Mouse (Mus musculus): ENCODE data around the gene Clps. TPM values are rescaled to one million over a fixed set of nuclear protein-coding genes. Genes with fewer than 3 reads are reported as not detected.

The Clps gene
- not detected for total RNA-seq (2021)

DNA sequence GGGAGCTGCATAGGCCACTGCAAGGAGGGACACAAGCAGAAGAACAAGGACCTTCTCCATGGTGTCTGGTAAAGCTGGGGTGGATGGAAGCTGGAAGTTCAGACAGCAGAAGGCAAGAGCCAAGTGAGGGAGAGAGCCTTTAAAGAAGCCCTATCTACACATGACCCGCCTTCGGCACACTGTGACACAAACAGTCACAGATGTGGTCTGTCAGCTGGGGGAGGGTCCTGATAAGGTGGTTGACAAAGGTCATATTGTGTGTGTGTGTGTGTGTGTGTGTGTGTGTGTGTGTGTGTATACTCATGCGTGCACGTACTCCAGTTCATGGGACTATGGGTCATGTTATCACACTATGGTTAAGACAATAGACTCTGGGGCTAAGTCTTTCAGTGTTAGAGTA is at the start of gene Clps:
Clps (minus strand) TSS at position 169 of the 400 bp plus-strand sequence.
- no peak for DNase-seq (ENCODE audit: extremely low spot score in 1 of 2, low spot score in 1 of 2)

DNA sequence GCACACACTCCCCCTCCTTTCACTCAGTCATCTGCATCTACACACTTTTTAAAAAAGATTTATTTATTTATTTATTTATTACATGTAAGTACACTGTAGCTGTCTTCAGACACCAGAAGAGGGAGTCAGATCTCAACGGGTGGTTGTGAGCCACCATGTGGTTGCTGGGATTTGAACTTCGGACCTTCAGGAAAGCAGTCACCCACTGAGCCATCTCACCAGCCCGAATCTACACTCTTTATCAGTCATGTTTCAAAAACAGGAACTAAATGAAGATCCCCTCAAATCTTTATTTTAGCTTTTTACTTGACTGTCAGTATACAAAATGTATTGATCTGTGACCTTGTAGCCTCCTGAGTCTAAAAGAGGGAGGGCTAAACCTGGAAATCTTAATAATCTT is 49.0 kb upstream of the Clps start:
- no peak for DNase-seq (ENCODE audit: extremely low spot score in 1 of 2, low spot score in 1 of 2)

DNA sequence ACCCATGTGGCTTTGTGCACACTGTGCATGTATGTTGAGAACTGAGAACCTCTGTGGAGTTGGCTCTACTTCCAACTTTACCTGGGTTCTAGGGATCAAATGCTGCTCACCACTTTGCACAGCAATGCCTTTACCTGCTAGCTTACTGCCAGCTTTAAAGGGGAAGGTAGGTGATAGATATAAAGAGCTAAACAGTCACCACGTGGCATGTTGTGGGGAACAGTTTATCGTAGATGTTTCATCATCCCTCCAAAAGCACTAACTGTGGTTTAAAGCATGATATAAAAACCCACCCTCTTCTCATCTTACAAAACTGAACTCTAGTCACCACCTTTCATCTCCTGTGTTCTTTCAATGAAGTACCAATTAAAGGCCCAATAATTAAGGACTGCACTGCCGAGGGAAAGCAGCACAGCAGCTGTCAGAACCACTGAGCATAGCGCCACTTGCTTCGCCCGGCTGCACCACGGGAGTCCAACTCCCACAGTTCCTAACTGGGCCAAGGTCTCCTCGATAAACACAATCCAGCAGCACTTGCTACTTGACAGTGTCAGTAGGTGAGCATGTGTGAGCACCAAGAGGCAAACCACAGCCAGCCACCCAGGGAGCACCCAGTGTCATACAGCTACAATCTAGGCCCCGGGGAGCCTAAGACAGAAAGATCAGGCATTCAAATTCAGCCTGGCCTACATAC is 41.1 kb upstream of the Clps start:
- no peak for DNase-seq (ENCODE audit: extremely low spot score in 1 of 2, low spot score in 1 of 2)

DNA sequence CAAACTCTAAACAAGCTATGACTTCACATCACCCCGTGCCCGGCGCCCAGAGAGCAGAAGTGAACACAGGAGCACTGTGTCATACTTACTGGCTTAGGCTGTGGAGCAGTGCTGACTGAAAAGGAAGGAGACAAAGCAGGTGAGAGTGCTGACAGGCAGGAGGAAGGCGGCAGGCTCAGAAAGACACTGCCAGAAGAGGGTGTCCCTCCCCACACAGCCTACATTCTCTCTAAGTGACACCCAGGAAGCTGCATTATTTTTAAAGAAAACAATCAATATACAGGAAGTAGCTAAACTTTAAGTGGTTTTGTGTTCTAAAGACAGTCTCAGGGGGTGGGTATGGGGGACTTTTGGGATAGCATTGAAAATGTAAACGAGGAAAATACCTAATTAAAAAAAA is 40.2 kb upstream of the Clps start:
- DNase-seq (ENCODE audit: extremely low spot score in 1 of 2, low spot score in 1 of 2) = no peak

DNA sequence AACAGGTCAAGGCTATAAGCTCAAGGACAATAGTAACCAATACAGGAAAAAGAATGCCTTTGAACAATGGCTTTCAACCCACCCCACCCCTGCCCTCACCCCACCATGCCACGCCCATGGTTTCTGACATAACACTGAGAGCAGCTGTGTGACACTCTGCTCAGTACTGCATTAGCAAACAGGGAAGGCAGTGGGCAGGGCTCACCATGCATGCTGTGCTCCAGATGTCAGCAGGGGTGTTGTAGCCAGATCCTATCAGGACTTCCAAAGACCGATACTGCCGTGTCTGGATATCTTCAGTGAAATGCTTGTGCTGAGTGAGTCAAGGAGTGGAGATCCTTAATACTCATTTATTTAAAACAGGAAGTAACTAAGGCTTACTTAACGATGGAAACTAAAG is 33.4 kb upstream of the Clps start:
- DNase-seq (ENCODE audit: extremely low spot score in 1 of 2, low spot score in 1 of 2) = no peak

DNA sequence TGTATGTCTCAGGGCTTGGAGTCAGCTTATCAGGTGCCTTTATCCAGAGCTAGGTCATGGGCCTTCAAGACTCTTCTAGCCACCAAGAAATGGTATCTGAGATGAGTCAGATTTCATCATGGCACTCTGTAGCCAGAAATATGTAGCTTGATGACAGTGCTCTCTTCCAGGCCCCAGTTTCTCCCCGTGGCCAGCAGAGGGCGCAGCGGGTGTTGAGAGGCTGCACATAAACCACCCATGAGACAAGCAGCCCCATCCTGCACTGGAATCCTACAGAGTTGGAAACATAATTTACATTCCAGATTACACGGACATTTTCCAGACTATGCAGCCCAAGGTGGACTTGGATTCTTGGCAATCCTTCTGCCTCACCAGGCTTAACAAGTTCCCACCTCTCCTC is 32.4 kb upstream of the Clps start:
- DNase-seq (ENCODE audit: extremely low spot score in 1 of 2, low spot score in 1 of 2) = peak; percentile 65 to 87

DNA sequence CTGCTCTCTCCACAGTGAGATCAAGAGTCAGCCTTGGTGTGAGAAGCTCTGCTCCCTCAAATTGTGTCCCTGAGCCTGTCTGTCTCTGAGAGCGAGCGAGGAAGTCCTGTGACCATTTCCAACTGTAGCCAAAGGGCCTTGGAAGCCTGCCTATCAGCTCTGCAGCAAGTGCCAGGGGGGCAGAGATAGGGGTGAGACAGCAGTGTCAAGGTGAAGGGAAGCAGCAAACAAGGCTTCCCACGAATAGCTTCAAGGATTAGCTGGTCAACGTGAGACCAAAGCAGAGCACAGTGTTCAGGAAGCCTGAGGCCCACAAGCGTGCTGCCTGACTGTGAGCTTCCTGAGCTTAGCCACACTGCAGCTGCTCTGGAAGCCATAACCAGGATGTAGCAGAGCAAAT is 30.9 kb upstream of the Clps start:
- no peak for DNase-seq (ENCODE audit: extremely low spot score in 1 of 2, low spot score in 1 of 2)

DNA sequence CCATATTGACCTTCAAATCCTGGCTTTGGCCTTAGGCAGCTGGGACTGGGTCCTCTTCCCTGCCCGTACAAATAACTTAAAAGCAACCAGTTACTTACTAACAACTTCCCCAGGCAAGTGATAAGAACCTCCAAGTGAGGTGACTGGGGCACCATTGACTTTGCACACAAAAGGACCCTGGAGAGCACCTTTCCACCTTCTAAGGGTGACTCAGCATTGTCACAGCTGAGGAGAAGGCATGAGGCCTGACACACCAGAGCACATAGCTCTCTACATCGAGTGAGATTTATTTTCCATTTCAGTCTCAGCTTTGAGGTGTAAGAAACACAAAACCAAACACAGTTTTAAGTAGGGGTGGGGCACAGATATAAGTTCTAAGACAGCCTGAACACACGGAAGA is 30.0 kb upstream of the Clps start:
- DNase-seq (ENCODE audit: extremely low spot score in 1 of 2, low spot score in 1 of 2) = no peak

DNA sequence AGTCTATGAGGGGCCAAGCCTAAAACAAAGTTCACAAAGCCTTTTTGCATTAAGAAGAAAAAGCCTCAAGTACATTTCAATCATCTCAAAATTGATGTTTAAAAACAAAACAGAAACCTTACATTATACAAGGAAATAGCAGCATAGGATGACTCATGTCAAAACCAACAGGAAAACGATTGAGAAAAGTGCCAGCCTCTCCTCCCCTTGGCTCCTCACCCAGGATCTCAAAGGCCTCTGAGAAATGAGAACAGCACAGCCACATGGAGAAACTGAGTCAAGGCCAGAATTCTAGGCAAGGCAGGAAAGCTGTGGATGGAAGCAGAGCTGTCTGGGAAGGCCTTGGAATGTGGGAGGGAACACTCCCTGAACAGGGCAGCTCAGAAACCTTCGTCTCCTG is 28.0 kb upstream of the Clps start:
- no peak for DNase-seq (ENCODE audit: extremely low spot score in 1 of 2, low spot score in 1 of 2)

DNA sequence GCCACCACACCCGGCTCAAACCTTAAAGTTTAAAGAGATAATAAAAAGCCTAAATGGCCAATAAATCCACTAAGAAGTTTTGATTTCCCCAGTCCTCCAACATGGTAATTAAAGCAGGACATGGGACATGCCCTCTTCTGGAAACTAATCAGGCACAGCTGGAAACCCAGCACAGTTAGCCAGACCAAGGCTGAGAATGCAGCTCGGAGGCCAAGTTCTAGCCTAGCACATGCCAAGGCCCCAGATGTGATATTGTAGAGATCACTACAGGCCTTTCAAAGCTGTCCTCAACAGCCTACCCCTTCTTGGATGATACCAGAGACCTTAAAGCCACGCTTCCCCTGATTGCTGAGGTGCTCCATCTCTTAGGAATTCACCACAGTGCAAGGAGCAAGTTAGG is 25.9 kb upstream of the Clps start:
- DNase-seq (ENCODE audit: extremely low spot score in 1 of 2, low spot score in 1 of 2) = no peak

DNA sequence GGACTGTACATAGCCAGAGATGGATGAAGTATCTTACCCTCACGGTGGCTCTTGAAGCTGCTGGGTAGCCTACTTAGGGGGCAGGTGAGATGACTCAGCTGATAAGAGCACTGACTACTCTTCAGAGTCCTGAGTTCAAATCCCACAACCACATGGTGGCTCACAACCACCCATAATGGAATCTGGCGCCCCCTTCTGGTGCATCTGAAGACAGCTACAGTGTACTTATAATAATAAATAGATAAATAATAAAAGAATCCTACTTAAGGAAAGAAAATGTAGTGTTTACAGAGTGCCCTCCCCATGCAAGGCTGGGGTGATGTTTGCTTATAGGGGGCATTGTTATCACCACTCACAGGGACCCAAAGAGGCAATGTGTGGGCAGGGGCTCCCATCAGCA is 20.5 kb upstream of the Clps start:
- DNase-seq (ENCODE audit: extremely low spot score in 1 of 2, low spot score in 1 of 2) = no peak

DNA sequence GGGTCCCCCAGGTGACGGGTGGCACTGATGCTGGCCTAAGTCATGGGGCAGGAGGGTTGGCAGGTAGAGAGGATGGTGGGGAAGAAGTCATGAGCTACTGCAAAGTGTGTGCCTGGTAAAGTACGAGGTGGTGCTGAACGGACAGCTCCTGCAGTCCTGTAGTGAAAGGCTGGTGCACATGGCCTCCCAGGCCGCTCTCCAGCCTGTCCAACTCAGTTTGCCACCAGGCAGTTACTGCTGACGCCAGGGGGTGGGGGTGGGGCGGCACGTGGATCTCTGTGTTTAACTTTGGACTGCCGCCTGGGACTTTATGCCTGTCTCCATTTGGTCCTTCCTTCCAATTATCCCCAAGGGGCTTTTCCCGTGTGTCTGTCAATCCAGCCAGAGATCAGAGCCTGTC is 19.8 kb upstream of the Clps start:
- peak in 1 of 2 experiments; percentile 51 for DNase-seq (ENCODE audit: extremely low spot score in 1 of 2, low spot score in 1 of 2)

DNA sequence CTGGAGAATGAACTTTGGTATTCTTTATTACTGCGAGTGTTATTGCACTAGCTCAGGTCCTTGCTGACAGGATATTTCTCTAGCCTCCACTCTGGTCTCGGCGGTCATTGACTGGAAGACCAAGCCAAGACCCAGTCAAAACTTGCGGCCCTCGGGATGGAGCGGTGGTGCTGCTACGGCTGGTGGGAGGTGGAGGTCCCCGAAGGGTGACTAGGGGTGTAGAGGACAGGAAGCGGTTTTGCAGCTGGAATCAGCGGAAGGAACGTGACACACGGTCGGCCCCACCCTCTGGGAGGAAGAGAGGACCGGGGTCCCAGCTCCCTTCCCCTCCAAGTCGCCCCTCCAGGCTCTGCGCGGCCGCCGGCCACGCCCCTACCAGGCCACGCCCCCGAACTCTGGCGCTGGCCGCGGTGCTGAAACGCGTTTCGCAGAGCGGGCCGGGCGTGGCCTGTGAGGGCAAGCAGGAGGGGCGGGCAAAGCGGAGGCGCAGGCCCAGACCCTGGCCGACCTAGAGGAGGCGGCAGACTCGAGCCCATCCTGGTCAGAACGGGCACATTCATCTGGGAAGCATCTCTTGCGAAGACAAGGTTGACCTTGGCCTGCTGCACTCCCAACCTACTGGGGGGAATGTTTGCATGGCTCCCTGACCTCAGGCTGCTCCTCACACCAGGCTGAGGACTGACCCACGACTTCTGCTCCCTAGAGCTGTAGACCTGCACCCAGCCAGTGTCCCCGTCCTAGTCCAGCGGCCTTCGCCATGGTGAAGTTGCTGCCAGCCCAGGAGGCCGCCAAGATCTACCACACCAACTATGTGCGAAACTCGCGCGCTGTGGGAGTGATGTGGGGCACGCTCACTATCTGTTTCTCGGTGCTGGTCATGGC is 14.9 kb upstream of the Clps start, which contains the start of gene Lhfpl5:
Lhfpl5 (plus strand) TSS at position 398 of the 882 bp plus-strand sequence.
- peak in 1 of 2 experiments; percentile 31 for DNase-seq (ENCODE audit: extremely low spot score in 1 of 2, low spot score in 1 of 2)

DNA sequence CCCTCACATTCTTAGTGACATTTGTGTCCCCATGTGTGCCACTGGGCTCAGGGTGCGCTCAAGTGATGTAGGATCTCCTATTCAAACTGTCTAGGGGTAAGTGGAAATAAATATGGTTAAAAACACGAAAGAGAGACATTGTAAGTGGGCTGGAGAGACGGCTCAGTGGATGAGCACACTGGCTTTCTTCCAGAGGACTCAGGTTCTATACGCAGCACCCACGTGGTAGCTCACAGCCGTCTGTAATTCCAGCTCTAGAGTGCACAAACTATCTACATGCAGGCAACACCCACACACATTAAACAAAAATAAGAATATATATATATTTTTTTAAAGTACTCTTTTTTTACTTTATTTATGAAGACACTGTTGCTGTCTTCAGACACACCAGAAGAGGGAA is 12.4 kb upstream of the Clps start:
- DNase-seq (ENCODE audit: extremely low spot score in 1 of 2, low spot score in 1 of 2) = no peak

DNA sequence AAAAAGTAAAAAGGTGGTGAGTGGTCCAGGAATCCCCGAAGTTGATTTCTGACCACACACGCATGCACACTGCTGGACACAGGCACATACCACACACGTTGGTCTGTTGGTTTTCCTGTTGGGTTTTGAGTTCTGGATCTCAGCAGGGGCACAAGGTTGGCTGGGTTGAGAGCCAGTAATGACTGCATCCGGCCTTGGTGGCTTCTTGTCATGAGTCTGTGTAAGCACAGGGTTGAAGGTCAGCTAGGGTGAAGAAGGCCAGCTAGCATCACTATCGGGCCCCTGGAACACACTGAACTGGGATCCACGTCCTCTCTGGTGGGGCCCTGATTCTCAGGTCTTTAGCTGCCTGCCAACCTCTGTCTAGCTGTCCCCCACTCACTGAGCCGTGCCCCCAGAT is 12.0 kb upstream of the Clps start:
- DNase-seq (ENCODE audit: extremely low spot score in 1 of 2, low spot score in 1 of 2) = no peak

DNA sequence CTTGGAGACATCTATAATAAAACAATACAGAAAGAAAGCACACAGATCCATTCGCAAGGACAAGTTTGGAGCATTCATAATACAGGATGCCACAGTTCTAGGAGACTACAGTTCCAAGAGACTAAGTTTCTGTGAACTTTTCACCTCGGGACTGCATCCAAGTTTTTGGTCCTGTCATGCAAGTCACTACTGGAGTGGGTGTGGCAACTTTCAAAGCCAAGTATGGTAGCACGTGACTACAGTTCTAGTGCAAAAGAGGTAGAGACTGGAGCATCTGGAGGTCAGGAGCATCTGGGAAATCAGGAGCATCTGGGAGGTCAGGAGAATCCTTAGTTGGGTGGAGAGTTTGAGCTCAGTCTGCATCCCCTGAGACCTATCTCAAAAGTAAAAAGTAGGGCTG is 11.3 kb upstream of the Clps start:
- no peak for DNase-seq (ENCODE audit: extremely low spot score in 1 of 2, low spot score in 1 of 2)

DNA sequence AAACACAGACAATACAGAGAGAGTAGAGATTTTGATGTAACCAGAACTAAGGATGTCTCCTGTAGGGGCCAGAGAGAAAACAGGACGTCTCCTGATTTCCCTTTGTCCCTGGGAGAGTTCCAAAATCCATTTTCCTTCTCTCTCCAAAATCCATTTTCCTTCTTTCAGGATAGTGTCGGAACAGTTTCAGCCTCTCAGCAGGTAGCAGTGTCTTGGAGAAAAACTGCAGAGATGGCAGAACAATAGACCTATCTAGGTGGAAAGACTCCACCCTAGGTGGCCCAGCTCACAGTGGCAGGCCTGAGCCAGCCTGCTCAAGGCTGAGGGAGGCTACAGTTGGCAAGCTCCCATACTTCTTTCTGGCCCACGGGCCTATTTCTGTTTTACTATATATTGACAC is 7.0 kb upstream of the Clps start:
- DNase-seq (ENCODE audit: extremely low spot score in 1 of 2, low spot score in 1 of 2) = no peak

DNA sequence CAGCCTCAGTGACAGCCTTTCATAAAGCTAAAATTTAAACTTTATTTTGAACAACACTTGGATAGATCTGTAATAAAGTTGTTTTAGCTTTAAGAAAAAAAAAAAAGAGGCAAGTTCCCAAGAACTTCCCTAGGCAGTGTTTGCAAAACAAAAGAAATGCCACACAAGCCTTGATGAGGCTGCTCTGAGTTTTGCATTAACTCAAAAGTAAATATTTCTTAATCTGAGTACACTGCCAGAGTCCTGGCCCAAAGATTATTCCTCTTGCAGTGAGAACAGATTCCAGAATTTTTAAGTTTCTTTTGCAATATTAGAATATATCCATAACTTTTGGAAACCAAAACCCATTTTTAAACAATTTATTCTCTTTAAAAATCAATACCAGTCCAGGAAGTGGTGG is 4.6 kb upstream of the Clps start:
- no peak for DNase-seq (ENCODE audit: extremely low spot score in 1 of 2, low spot score in 1 of 2)

DNA sequence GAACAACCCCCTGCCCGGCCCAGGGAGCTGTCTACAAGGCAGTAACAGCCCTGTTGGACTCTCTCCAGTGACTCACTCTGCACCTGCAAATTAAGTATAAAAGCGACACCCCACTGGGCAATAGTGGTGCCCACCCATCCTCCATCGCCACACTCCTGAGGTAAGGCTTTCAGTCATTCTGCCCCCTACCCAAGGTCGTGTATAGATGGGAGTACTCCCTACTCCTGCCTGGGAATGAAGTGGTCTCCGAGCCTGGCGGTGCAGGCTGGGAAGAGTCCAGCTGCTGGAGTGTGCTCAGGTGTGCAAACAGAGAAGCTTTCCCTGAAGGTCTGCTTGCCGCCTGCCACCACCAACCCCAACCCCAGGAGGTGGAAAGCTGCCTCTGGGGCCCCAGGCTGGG is 1.0 kb upstream of the Clps start:
- DNase-seq (ENCODE audit: extremely low spot score in 1 of 2, low spot score in 1 of 2) = no peak

DNA sequence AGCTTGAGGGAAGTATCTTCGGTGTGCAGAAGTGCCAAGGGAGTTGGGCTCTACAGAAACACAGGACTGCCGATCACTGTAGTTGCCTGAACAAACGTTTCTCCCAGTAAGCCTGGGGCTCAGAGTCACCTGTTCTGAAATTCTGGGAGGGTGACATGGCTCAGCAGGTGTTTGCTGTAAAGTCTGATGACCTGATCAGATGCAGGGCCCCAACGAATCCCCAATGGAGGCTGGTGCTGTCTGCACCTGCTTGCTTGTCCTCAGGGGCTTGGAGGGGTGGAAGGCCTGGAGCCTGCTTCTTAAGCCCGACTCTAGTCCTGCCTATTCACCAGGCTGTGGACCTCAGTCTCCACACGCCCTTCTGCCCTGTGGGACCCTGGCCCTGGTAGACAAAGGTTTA is 2.8 kb downstream of the Clps start:
- DNase-seq (ENCODE audit: extremely low spot score in 1 of 2, low spot score in 1 of 2) = no peak

DNA sequence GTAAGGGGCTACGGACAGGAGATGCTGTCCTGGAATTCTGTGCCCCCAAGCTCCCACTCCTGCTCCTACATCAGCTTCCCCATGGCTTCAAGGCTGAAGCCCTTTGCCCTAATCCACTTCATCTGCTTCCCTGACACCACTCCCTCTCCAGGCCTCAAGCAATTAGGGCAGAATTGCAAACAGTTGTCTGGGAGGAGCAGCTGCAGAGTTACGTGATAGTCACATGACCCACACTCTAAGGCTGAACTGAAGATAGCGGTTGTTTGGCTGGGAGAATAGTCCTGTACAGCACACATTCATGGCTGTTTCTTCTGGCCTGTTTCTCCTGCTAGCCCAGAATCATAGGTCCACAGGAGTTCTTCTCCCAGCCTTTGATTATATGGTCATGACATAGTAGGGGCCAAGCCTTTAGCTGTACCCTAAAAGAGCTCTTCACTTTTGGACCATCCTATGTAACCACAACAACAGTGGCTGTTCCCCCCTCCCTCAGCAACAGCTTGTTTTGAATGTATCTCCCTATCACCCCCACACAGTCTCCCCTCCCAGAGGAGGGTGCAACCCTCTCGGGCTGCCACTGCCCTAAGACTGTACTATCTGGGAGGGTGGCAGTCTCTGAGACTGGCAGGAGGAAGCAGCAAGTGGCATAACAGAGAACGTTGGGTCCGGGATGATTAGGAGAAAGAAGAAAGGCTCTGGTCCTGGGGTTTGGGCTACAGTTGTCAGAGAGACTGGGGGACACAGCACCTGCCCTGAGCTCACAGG is 3.8 kb downstream of the Clps start:
- DNase-seq (ENCODE audit: extremely low spot score in 1 of 2, low spot score in 1 of 2) = no peak
